Mouse (Mus musculus) spleen, embryonic (tissue): ENCODE measurements around the gene Tmprss13.

ENCODE experiments used
- CTCF ChIA-PET: fragments of 350-600 bp; sonication (Branson Sonifier 250); formaldehyde crosslinking; loops from one replicate; lab custom pipeline; 2022; lab: Charles Lee

Gene Tmprss13

GRCm38 (mm10) chr9:45328263-45328662, 9.4 kb downstream of the Tmprss13 start:
- CTCF ChIA-PET = no interaction called here

- CTCF ChIA-PET = no interaction called here
These were observed 10.7 kb downstream of the Tmprss13 start for GRCm38 (mm10) chr9:45329577-45329976.

- CTCF ChIA-PET = interaction anchor here (0.5 kb wide), 1 partner anchor 12 kb away, joined by 3 read pairs; no protein-coding TSS in a partner anchor
These were observed 18.5 kb downstream of the Tmprss13 start for GRCm38 (mm10) chr9:45337406-45337805.

GRCm38 (mm10) chr9:45343066-45343465, 24.2 kb downstream of the Tmprss13 start:
- CTCF ChIA-PET = no interaction called here

GRCm38 (mm10) chr9:45345516-45345915, 26.6 kb downstream of the Tmprss13 start:
- CTCF ChIA-PET = no interaction called here

- CTCF ChIA-PET = no interaction called here
These were observed 27.4 kb downstream of the Tmprss13 start for GRCm38 (mm10) chr9:45346276-45346675.

- CTCF ChIA-PET = no interaction called here
These were observed 29.7 kb downstream of the Tmprss13 start for GRCm38 (mm10) chr9:45348560-45348959.

- CTCF ChIA-PET = interaction anchor here (0.6 kb wide), 1 partner anchor 12 kb away, joined by 3 read pairs; no protein-coding TSS in a partner anchor
These were observed 30.3 kb downstream of the Tmprss13 start for GRCm38 (mm10) chr9:45349181-45349580.

- CTCF ChIA-PET = interaction anchor here (0.5 kb wide), 1 partner anchor 18 kb away, joined by 5 read pairs; no protein-coding TSS in a partner anchor
These were observed 31.0 kb downstream of the Tmprss13 start for GRCm38 (mm10) chr9:45349851-45350250.

GRCm38 (mm10) chr9:45355192-45355591, 36.3 kb downstream of the Tmprss13 start:
- CTCF ChIA-PET = no interaction called here

GRCm38 (mm10) chr9:45358356-45358755, 39.5 kb downstream of the Tmprss13 start:
- CTCF ChIA-PET = interaction anchor here (0.7 kb wide), 1 partner anchor 261 kb away, joined by 3 read pairs; no protein-coding TSS in a partner anchor

GRCm38 (mm10) chr9:45362051-45362461, 43.2 kb downstream of the Tmprss13 start:
- CTCF ChIA-PET = no interaction called here

- CTCF ChIA-PET = no interaction called here
These were observed 44.8 kb downstream of the Tmprss13 start for GRCm38 (mm10) chr9:45363639-45364214.

- CTCF ChIA-PET = interaction anchor here (0.7 kb wide), 1 partner anchor 18 kb away, joined by 5 read pairs; no protein-coding TSS in a partner anchor
These were observed 48.8 kb downstream of the Tmprss13 start for GRCm38 (mm10) chr9:45367716-45368115.

- CTCF ChIA-PET = interaction anchor here (0.7 kb wide), 1 partner anchor 19 kb away, joined by 5 read pairs; no protein-coding TSS in a partner anchor
These were observed 49.5 kb downstream of the Tmprss13 start for GRCm38 (mm10) chr9:45368341-45368901.

GRCm38 (mm10) chr9:45370117-45370561, 51.2 kb downstream of the Tmprss13 start, which contains the start of gene Fxyd6:
Gene Fxyd6, plus strand, starts transcription at chr9:45370185.
- CTCF ChIA-PET = interaction anchor here (0.9 kb wide), 1 partner anchor 80 kb away, joined by 3 read pairs; no protein-coding TSS in a partner anchor

- CTCF ChIA-PET = interaction anchor here (0.9 kb wide), 1 partner anchor 81 kb away, joined by 3 read pairs; no protein-coding TSS in a partner anchor
These were observed 51.9 kb downstream of the Tmprss13 start for GRCm38 (mm10) chr9:45370616-45371336.

GRCm38 (mm10) chr9:45371337-45371707, 52.4 kb downstream of the Tmprss13 start:
- CTCF ChIA-PET = no interaction called here

GRCm38 (mm10) chr9:45373896-45374295, 55.0 kb downstream of the Tmprss13 start:
- CTCF ChIA-PET = no interaction called here

- CTCF ChIA-PET = no interaction called here
These were observed 56.1 kb downstream of the Tmprss13 start for GRCm38 (mm10) chr9:45374988-45375502.

- CTCF ChIA-PET = no interaction called here
These were observed 57.5 kb downstream of the Tmprss13 start for GRCm38 (mm10) chr9:45376427-45376826.

- CTCF ChIA-PET = no interaction called here
These were observed 58.0 kb downstream of the Tmprss13 start for GRCm38 (mm10) chr9:45376883-45377282.
